Comparison of ENCODE assay signal across 9 mouse cellular contexts in genomic region chr9:57708720-57709274, GRCm38 (mm10). TPM values are rescaled to one million over a fixed set of nuclear protein-coding genes. Genes with fewer than 3 reads are reported as not detected.
DNase-seq lines count a peak whose midpoint lies in the region; ATAC-seq and TF ChIP-seq lines count a peak whose summit lies in the region.
"Had no signal": no experiment of that assay in that cellular context is flagged by ENCODE, and none has a peak within 500 bp of the region (broad histone marks: within the 10 kb centered on the region; RNA-seq: fewer than 3 reads in every experiment).

No protein-coding gene starts in this region.

- H3K4me1 ChIP-seq in testis, adult 2 months (ENCODE audit: control insufficient read depth, insufficient read depth, low read length), result no peaks in the 10 kb centered on the region; the same call in 1 of the 2 replicates
- H3K4me1 ChIP-seq in kidney, embryonic 15.5 days, result peaks cover 15% of the 10 kb centered on the region
- peaks cover 6% of the 10 kb centered on the region; the same call in 1 of the 2 replicates for H3K4me1 ChIP-seq in liver, adult 2 months (ENCODE audit: control insufficient read depth, insufficient read depth, low read length)
- H3K4me1 ChIP-seq in midbrain, embryonic 16.5 days (ENCODE audit: control insufficient read depth, insufficient read depth, low read length), result peaks cover 16% of the 10 kb centered on the region

- no peak for DNase-seq in testis, postnatal 14 days (ENCODE audit: low spot score)
- DNase-seq in cerebellum, adult 8-10 months, result peak; percentile 57
- DNase-seq in liver, adult 2 months (ENCODE audit: extremely low read depth, low read depth, low spot score), result peak; percentile 77
- no peak for DNase-seq in ovary, postnatal 36 days (ENCODE audit: low spot score)

- H3K27ac ChIP-seq in testis, adult 2 months (ENCODE audit: control insufficient read depth, insufficient read depth, low read depth, low read length), result peak overlapping the region; percentile 89
- H3K27ac ChIP-seq in kidney, embryonic 15.5 days, result peak overlapping the region; percentile 93
- H3K27ac ChIP-seq in liver, adult 2 months (replicated peaks; ENCODE audit: insufficient read depth, low read depth, low read length), result peak overlapping the region; percentile 94
- H3K27ac ChIP-seq in midbrain, embryonic 16.5 days (ENCODE audit: low read length), result peak overlapping the region; percentile 81

- no peaks in the 10 kb centered on the region for H3K27me3 ChIP-seq in testis, adult 2 months (ENCODE audit: control insufficient read depth, insufficient read depth, low read length)
- H3K27me3 ChIP-seq in kidney, embryonic 15.5 days, result no peaks in the 10 kb centered on the region
- H3K27me3 ChIP-seq in liver, adult 2 months (ENCODE audit: control insufficient read depth, insufficient read depth, low read length), result no peaks in the 10 kb centered on the region
- H3K27me3 ChIP-seq in midbrain, embryonic 16.5 days (ENCODE audit: control insufficient read depth, insufficient read depth, low read depth, low read length), result no peaks in the 10 kb centered on the region; the same call in 1 of the 2 replicates

- WGBS in kidney, embryonic 15.5 days, result 3% methylated on average over 35 of the region's 39 CpGs
- under 1% methylated on average over 36 of the region's 39 CpGs for WGBS in liver, adult 2 months
- WGBS in midbrain, embryonic 16.5 days, result 3% methylated on average over 38 of the region's 39 CpGs

- TF ChIP-seq CTCF in testis, adult 2 months (IDR thresholded peaks at IDR 0.05; ENCODE audit: control insufficient read depth, insufficient read depth, insufficient replicate concordance, low read depth, low read length), result no peak
- no peak for TF ChIP-seq CTCF in liver, adult 2 months (IDR thresholded peaks at IDR 0.05; ENCODE audit: low read depth, low read length)

- peaks cover 8% of the 10 kb centered on the region; the same call in 1 of the 2 replicates for H3K79me2 ChIP-seq in liver, adult 2 months (ENCODE audit: control insufficient read depth, insufficient read depth, low read length)

- ATAC-seq in frontal cortex, adult (ENCODE audit: low TSS enrichment), result peak; percentile 65
- peak; percentile 60 for ATAC-seq in kidney, embryonic 15.5 days (replicated peaks; ENCODE audit: low FRiP score)
- peak; percentile 64 for ATAC-seq in midbrain, embryonic 16.5 days

- no peak for TF ChIP-seq POLR2A in testis, adult 2 months (IDR thresholded peaks at IDR 0.05; ENCODE audit: control insufficient read depth, low read depth, low read length)
- 0 out of 2 replicates have a peak, but pooled peaks have one; percentile 39 for TF ChIP-seq POLR2A in liver, adult 2 months (IDR thresholded peaks at IDR 0.05; ENCODE audit: extremely low read depth, insufficient read depth, low read length)

- no peaks in the 10 kb centered on the region for H3K9me3 ChIP-seq in kidney, embryonic 15.5 days (replicated peaks)
- 0 out of 2 replicates have a peak, but pooled peaks cover 2% of the 10 kb centered on the region for H3K9me3 ChIP-seq in midbrain, embryonic 16.5 days (replicated peaks; ENCODE audit: control insufficient read depth, low read length, poor library complexity, severe bottlenecking)

- H3K36me3 ChIP-seq in testis, adult 2 months (ENCODE audit: control insufficient read depth, insufficient read depth, low read length), result no peaks in the 10 kb centered on the region
- H3K36me3 ChIP-seq in kidney, embryonic 15.5 days, result peaks cover 17% of the 10 kb centered on the region
- peaks cover 13% of the 10 kb centered on the region for H3K36me3 ChIP-seq in liver, adult 2 months (ENCODE audit: control insufficient read depth, insufficient read depth, low read length)
- peaks cover 4% of the 10 kb centered on the region for H3K36me3 ChIP-seq in midbrain, embryonic 16.5 days (ENCODE audit: control insufficient read depth, insufficient read depth, low read length)

- peak overlapping the region; percentile 79 for H3K4me2 ChIP-seq in kidney, embryonic 15.5 days
- peak overlapping the region; percentile 82 for H3K4me2 ChIP-seq in midbrain, embryonic 16.5 days (ENCODE audit: low read length)

- peak overlapping the region; percentile 99 for H3K4me3 ChIP-seq in testis, adult 2 months (ENCODE audit: control insufficient read depth, low read depth, low read length)
- peak overlapping the region; percentile 93 for H3K4me3 ChIP-seq in kidney, embryonic 15.5 days (replicated peaks)
- peak overlapping the region; percentile 97 for H3K4me3 ChIP-seq in liver, adult 2 months (ENCODE audit: insufficient read depth, low read depth, low read length)
- peak overlapping the region; percentile 92 for H3K4me3 ChIP-seq in midbrain, embryonic 16.5 days (ENCODE audit: low read depth, low read length)

- H3K9ac ChIP-seq in kidney, embryonic 15.5 days, result peak overlapping the region; percentile 85
- H3K9ac ChIP-seq in liver, adult 2 months (ENCODE audit: low read depth, low read length), result peak overlapping the region; percentile 99
- H3K9ac ChIP-seq in midbrain, embryonic 16.5 days (ENCODE audit: low read depth, low read length), result peak overlapping the region; percentile 88

RNA-seq across cellular contexts. Expression of gene Edc3, which starts 0.5 kb away (rescaled TPM):
- polyA plus RNA-seq in testis, adult 2 months (2012; rRNA removed), result 8.0 and 8.1 TPM in 2 replicates
- 33.6 and 34.4 TPM in 2 replicates for polyA plus RNA-seq in kidney, embryonic 15.5 days (2015; fragmentation: Nextera tagmentation; extraction: Ambion mirVana)
- total RNA-seq in liver, adult 2 months (2014; rRNA removed), result 5.7 and 6.4 TPM in 2 replicates
- 6.6 TPM in 2 replicates for polyA plus RNA-seq in liver, adult 2 months (2012; rRNA removed)
- 31.8 and 34.7 TPM in 2 replicates for polyA plus RNA-seq in midbrain, embryonic 16.5 days (2015; fragmentation: Nextera tagmentation; extraction: Ambion mirVana)

RNA-seq across cellular contexts. Expression of gene Cyp1a1, which starts 21.1 kb away (rescaled TPM):
- 0.09 and 0.11 TPM in 2 replicates for polyA plus RNA-seq in testis, adult 2 months (2012; rRNA removed)
- 0.08 and 0.22 TPM in 2 replicates for polyA plus RNA-seq in kidney, embryonic 15.5 days (2015; fragmentation: Nextera tagmentation; extraction: Ambion mirVana)
- total RNA-seq in liver, adult 2 months (2014; rRNA removed), result 0.74 and 1.0 TPM in 2 replicates
- 1.0 TPM in 2 replicates for polyA plus RNA-seq in liver, adult 2 months (2012; rRNA removed)
- polyA plus RNA-seq in midbrain, embryonic 16.5 days (2015; fragmentation: Nextera tagmentation; extraction: Ambion mirVana), result 0.06 and 0.12 TPM in 2 replicates

RNA-seq across cellular contexts. Expression of gene Cyp1a2, which starts 25.3 kb away (rescaled TPM):
- 0.16 and 0.38 TPM in 2 replicates for polyA plus RNA-seq in testis, adult 2 months (2012; rRNA removed)
- not detected in 2 replicates for polyA plus RNA-seq in kidney, embryonic 15.5 days (2015; fragmentation: Nextera tagmentation; extraction: Ambion mirVana)
- total RNA-seq in liver, adult 2 months (2014; rRNA removed), result 495 and 621 TPM in 2 replicates
- polyA plus RNA-seq in liver, adult 2 months (2012; rRNA removed), result 954 and 976 TPM in 2 replicates
- polyA plus RNA-seq in midbrain, embryonic 16.5 days (2015; fragmentation: Nextera tagmentation; extraction: Ambion mirVana), result not detected in 2 replicates
- total RNA-seq: gastrocnemius, adult 8-10 months had no signal

RNA-seq across cellular contexts. Expression of gene Csk, which starts 55.4 kb away (rescaled TPM):
- 13.4 and 13.9 TPM in 2 replicates for polyA plus RNA-seq in testis, adult 2 months (2012; rRNA removed)
- 27.2 and 27.9 TPM in 2 replicates for polyA plus RNA-seq in kidney, embryonic 15.5 days (2015; fragmentation: Nextera tagmentation; extraction: Ambion mirVana)
- 18.3 and 32.8 TPM in 2 replicates for total RNA-seq in liver, adult 2 months (2014; rRNA removed)
- 31.4 and 33.9 TPM in 2 replicates for polyA plus RNA-seq in liver, adult 2 months (2012; rRNA removed)
- polyA plus RNA-seq in midbrain, embryonic 16.5 days (2015; fragmentation: Nextera tagmentation; extraction: Ambion mirVana), result 38.2 and 39.2 TPM in 2 replicates

RNA-seq across cellular contexts. Expression of gene Clk3, which starts 56.9 kb away (rescaled TPM):
- 197 and 224 TPM in 2 replicates for polyA plus RNA-seq in testis, adult 2 months (2012; rRNA removed)
- polyA plus RNA-seq in kidney, embryonic 15.5 days (2015; fragmentation: Nextera tagmentation; extraction: Ambion mirVana), result 71.0 and 71.8 TPM in 2 replicates
- total RNA-seq in liver, adult 2 months (2014; rRNA removed), result 32.5 and 55.3 TPM in 2 replicates
- polyA plus RNA-seq in liver, adult 2 months (2012; rRNA removed), result 45.8 and 48.1 TPM in 2 replicates
- 58.8 and 62.9 TPM in 2 replicates for polyA plus RNA-seq in midbrain, embryonic 16.5 days (2015; fragmentation: Nextera tagmentation; extraction: Ambion mirVana)

Comparison
In these comparisons a context has a peak if more than half of its experiments do, and no peak if none do; other contexts are left out.
1. DNase-seq: peak in cerebellum, adult 8-10 months (single experiment) and liver, adult 2 months (single experiment); none in testis, postnatal 14 days (single experiment) and ovary, postnatal 36 days (single experiment).
2. RNA of gene Cyp1a2, which starts 25.3 kb away (polyA plus RNA-seq): 954 to 976 TPM in liver, adult 2 months; 0.16 to 0.38 TPM in testis, adult 2 months, not detected in kidney, embryonic 15.5 days and not detected in midbrain, embryonic 16.5 days; every median in the first group is over 100 times any median in the second.
3. Peak in every context shown above with its lines, with median percentiles within 50 percentile points of each other: H3K27ac ChIP-seq, H3K4me3 ChIP-seq, ATAC-seq and H3K9ac ChIP-seq.